Mouse (Mus musculus) forebrain, postnatal 0 days (tissue): ENCODE results near the gene Gamt. TPM values are rescaled to one million over a fixed set of nuclear protein-coding genes. Genes with fewer than 3 reads are reported as not detected.

Experiments
- ATAC-seq: fragments of 200-750 bp; cut with Nextera tagmentation; 2 replicates; pipeline ENCODE4 v1.8.0; 2017; ENCODE audit warnings: mild to moderate bottlenecking, moderate library complexity
- DNase-seq: peaks from one replicate; pipeline ENCODE4 v3.0.0-alpha.2; 2015
- H3K27ac ChIP-seq: fragments of 300-500 bp; sonication (generic); 2 replicates; pipeline ENCODE4 v1.5.1; 2014; ENCODE audit warnings: low read depth, mild to moderate bottlenecking, antibody characterized with exemption, low read length, moderate library complexity, mixed read lengths
- H3K27me3 ChIP-seq: fragments of 300-500 bp; sonication (generic); 2 replicates; pipeline ENCODE4 v1.6.1; 2014; ENCODE audit warnings: mild to moderate bottlenecking, low read length, mixed read lengths; ENCODE audit not compliant: insufficient read depth
- H3K36me3 ChIP-seq: fragments of 300-500 bp; sonication (generic); 2 replicates; pipeline ENCODE4 v1.6.1; 2014; ENCODE audit warnings: mild to moderate bottlenecking, moderate library complexity; ENCODE audit not compliant: insufficient read depth
- H3K4me1 ChIP-seq: fragments of 300-500 bp; sonication (generic); 2 replicates; pipeline ENCODE4 v1.6.1; 2014; ENCODE audit warnings: antibody characterized with exemption; ENCODE audit not compliant: insufficient read depth
- H3K4me2 ChIP-seq: fragments of 300-500 bp; sonication (generic); 2 replicates; pipeline ENCODE4 v1.6.1; 2014; ENCODE audit warnings: low read depth, mild to moderate bottlenecking, moderate library complexity
- H3K4me3 ChIP-seq: fragments of 300-500 bp; sonication (generic); 2 replicates; pipeline ENCODE4 v1.5.1; 2014; ENCODE audit warnings: low read depth, low read length, mixed read lengths
- H3K9ac ChIP-seq: fragments of 300-500 bp; sonication (generic); 2 replicates; pipeline ENCODE4 v1.6.1; 2014; ENCODE audit warnings: mild to moderate bottlenecking
- H3K9me3 ChIP-seq: fragments of 300-500 bp; sonication (generic); 2 replicates; pipeline ENCODE4 v1.6.1; 2016; ENCODE audit warnings: low read length
- CTCF ChIP-seq: sonication (generic); IDR thresholded peaks from 2 replicates; pipeline ENCODE4 v1.5.1; 2016; ENCODE audit warnings: antibody characterized with exemption, control low read depth, low read depth
- WGBS: fragments of 180-500 bp; shearing (Covaris S2); extraction: QIAGEN DNeasy Blood & Tissue Kit; methylation state at CpG from one replicate; pipeline ENCODE4 v1.1.7; 2014; 5-methylcytosine and 5-hydroxymethylcytosine counted together
- polyA plus RNA-seq: library from polyadenylated mRNA; unstranded; fragments of >200 nt; fragmentation: Nextera tagmentation; extraction: Ambion mirVana; gene quantifications from 2 replicates; pipeline ENCODE4 v1.2.1, GENCODE M21; 2015
- total RNA-seq: library from RNA; depleted of rRNA; stranded (reverse); fragments of >200 nt; gene quantifications from 2 replicates; pipeline ENCODE4 v1.2.3, GENCODE M21; 2014

Gene Gamt
- total and polyA plus RNA-seq, 2 experiments from 2014 or later: 18.2 to 21.8 TPM

DNA sequence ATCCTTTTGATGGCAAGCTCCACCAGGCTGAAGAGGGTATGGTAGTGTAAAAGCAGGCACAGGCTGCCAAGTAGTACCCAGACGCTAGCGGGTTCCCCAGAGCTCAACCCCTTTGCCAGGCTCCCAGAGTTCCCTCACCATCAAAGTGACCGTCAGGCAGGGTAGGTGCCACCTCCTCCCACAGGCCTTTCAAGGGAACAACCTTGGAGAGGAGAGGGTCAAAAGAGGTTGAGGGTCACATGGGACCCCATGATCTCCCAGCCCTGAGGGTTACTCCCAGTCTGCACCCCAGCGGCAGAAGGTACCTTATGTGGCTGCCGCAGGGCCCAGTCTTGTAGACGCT, 1.4 kb downstream of the Gamt start:
- 65% methylated on average over 6 of the region's 6 CpGs for WGBS
- no peak overlapping the region for H3K9ac ChIP-seq
- H3K4me1 ChIP-seq: 0 out of 2 replicates have a peak, but pooled peaks cover 8% of the 10 kb centered on the region
- H3K4me3 ChIP-seq: no peak overlapping the region
- peak overlapping the region; percentile 79; the same call in 1 of the 2 replicates for H3K4me2 ChIP-seq
- H3K27ac ChIP-seq: no peak overlapping the region
- H3K27me3 ChIP-seq: no peaks in the 10 kb centered on the region
- no peaks in the 10 kb centered on the region for H3K9me3 ChIP-seq
- no peak for DNase-seq
- no peak for ATAC-seq
- TF ChIP-seq CTCF: no peak
- peaks cover 33% of the 10 kb centered on the region for H3K36me3 ChIP-seq

DNA sequence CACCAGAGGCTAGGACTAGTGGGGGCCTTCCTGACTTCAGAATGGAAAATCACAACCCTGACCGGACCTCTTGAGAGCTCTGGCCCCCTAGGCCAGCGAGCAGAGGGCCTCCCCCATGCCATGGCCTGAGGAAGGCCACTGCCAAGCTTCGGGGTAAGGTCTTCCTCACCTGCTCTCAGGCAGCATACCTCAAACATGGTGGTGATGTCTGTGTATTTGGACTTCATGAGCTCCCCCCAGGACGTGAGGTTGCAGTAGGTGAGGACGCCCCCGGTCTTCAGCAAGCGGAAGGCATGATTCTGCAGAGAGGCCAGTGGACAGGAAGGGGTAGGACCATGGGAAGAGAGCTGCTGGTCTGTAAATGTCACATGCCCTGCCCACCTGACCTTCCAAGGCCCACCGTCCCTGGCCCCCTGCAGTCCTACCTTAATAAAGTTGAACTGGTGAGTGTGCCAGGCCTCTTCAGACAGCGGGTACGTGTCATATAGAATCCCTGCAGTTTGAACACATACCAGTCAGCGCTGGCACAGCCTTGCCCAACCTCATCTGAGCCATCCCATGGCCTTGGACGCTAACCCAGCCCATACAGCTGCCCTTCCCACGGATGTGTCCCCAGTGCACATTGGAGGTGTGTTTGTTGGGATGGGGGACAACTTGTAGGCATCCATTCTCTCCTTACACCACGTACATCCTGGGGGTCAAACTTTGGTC, 1.9 kb downstream of the Gamt start:
- no peaks in the 10 kb centered on the region for H3K9me3 ChIP-seq
- H3K4me3 ChIP-seq: no peak overlapping the region
- ATAC-seq: no peak
- no peak overlapping the region for H3K9ac ChIP-seq
- H3K4me1 ChIP-seq: 0 out of 2 replicates have a peak, but pooled peaks cover 8% of the 10 kb centered on the region
- H3K4me2 ChIP-seq: no peak overlapping the region
- DNase-seq: no peak
- no peaks in the 10 kb centered on the region for H3K27me3 ChIP-seq
- no peak overlapping the region for H3K27ac ChIP-seq
- no peak for TF ChIP-seq CTCF
- H3K36me3 ChIP-seq: peaks cover 38% of the 10 kb centered on the region
- WGBS: 94% methylated on average over 14 of the region's 14 CpGs

DNA sequence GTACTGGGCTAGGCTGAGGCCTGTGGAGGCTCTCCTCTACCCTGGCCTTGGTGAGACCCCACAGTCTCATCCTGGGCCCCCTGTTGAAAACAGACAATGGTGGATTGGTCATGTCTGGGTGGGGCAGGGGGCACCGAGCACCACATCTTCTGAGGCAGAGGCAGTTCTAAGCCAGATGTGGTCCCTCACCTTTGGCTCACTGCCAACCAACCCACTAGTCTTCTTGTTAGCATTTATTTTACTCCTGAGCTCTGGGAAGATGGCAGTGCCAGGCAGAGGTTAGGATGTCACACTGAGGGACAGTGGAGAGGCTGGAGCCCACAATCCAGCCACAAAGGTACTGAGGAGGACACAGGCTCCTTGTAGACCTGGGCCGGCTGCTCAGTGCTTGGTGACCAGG, 2.9 kb downstream of the Gamt start:
- Histone ChIP-seq H3K4me1 (0 out of 2 replicates have a peak, but pooled peaks cover 8% of the 10 kb centered on the region), H3K36me3 (peaks cover 47% of the 10 kb centered on the region), H3K4me3 (no peak overlapping the region), H3K27ac (no peak overlapping the region), H3K9ac (no peak overlapping the region), H3K4me2 (no peak overlapping the region), H3K9me3 (no peaks in the 10 kb centered on the region), H3K27me3 (no peaks in the 10 kb centered on the region)
- DNase-seq: no peak
- no peak for ATAC-seq
- WGBS: 83% methylated on average over 2 of the region's 2 CpGs
- no peak for TF ChIP-seq CTCF

DNA sequence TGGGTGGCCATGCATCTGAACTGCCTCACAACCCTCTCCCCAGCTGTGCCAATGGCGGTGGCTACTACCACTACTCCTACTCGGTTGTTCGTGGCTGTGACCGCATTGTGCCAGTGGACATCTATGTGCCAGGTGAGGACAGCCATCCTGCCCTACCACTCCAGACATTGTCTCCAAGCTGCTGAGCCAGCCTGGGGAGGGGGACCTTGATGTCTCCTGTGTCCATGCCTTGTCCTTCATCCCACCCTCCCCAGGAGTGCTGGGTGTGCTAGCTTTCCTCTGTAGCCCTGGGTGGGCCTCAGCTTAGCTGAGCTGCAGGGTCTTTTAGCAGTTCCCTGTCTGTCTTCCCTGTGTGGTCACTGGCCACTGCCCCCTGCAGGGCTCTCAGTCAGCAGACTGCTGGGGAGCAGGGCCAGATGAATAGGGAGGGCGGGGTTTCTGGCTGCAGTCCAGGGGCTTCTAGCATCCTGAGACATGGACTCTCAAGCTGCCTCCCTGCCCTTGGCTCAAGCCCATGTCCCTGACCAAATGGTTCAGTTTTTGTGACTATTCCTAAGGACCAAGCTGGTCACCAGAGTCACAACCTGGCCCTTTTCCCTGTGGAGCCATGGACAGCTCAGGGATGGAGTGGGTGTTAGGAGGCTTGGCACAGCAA, 4.8 kb downstream of the Gamt start:
- 81% methylated on average over 5 of the region's 5 CpGs for WGBS
- no peak overlapping the region for H3K27ac ChIP-seq
- no peak overlapping the region for H3K9ac ChIP-seq
- 0 out of 2 replicates have a peak, but pooled peaks cover 8% of the 10 kb centered on the region for H3K4me1 ChIP-seq
- H3K9me3 ChIP-seq: no peaks in the 10 kb centered on the region
- peaks cover 51% of the 10 kb centered on the region for H3K36me3 ChIP-seq
- TF ChIP-seq CTCF: no peak; the same call in 1 of the 2 replicates
- H3K27me3 ChIP-seq: no peaks in the 10 kb centered on the region
- ATAC-seq (no peak), DNase-seq (no peak)
- no peak overlapping the region for H3K4me3 ChIP-seq
- H3K4me2 ChIP-seq: no peak overlapping the region

DNA sequence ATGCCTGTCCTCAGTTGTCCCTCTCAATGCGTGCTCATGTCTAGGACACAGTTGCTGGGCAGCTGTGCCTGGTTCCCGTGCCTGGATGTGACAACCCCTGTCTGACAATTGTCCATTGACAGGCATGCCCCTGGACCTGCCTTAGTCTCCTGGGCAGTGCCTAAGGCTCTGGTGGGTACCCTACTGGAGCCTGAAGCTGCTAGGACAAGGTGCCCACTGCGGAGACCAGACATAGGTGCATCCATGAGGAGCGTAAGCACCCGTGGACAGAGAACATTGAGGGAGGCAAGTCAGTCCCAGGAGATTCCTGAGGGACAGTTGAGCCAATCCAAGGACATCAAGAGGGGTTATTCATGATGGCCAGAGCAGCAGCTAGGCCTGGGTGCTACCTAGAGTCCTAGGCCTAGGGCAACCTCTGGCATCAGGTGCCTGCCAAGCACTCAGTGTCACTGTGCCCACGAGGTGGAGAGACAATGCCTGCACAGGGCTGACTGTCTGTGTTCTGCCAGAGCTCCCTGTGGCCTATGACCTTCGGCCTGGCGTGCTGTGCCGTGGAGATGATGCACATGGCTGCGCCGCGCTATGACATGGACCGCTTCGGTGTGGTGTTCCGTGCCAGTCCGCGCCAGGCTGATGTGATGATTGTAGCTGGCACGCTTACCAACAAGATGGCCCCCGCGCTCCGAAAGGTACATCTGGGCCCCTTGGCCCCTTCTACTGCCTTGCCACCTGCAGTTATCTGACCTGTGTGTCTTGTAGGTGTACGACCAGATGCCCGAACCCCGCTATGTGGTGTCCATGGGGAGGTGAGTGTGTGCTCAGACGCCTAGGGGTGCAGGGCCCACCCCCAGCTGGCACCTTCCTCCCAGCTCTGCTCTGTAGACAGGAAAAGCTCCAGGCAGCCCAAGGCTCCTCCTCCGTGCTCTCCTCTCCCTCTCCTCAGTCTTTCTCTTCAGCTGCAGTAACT, 6.2 kb downstream of the Gamt start:
- TF ChIP-seq CTCF: no peak
- WGBS: 94% methylated on average over 26 of the region's 26 CpGs
- 0 out of 2 replicates have a peak, but pooled peaks cover 13% of the 10 kb centered on the region for H3K4me1 ChIP-seq
- no peak overlapping the region for H3K4me2 ChIP-seq
- H3K4me3 ChIP-seq: no peak overlapping the region
- H3K27me3 ChIP-seq: no peaks in the 10 kb centered on the region
- peaks cover 51% of the 10 kb centered on the region for H3K36me3 ChIP-seq
- H3K27ac ChIP-seq: no peak overlapping the region
- no peaks in the 10 kb centered on the region for H3K9me3 ChIP-seq
- no peak overlapping the region for H3K9ac ChIP-seq
- DNase-seq (no peak), ATAC-seq (no peak)

DNA sequence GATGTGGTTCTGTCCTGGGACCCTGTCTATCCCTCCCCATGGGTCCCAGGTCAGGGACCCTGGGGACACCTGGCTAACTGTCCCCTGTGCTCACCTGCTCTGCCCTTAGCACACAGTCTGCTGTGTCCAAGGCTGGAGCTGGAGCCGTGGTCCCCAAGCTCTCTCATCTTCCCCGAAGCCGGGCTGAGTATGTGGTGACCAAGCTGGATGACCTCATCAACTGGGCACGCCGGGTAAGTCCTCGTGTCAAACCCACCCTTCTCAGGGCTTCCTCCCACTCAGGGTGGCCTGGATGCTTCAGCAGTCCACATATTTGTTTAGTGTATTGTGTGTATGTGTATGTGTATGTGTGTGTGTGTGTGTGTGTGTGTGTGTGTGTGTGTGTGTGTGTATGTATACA, 7.3 kb downstream of the Gamt start:
- H3K27ac ChIP-seq: no peak overlapping the region
- no peak for DNase-seq
- no peak overlapping the region for H3K4me3 ChIP-seq
- TF ChIP-seq CTCF: no peak
- H3K9me3 ChIP-seq: no peaks in the 10 kb centered on the region
- H3K27me3 ChIP-seq: no peaks in the 10 kb centered on the region
- ATAC-seq: no peak
- WGBS: 86% methylated on average over 6 of the region's 6 CpGs
- H3K4me2 ChIP-seq: no peak overlapping the region
- H3K4me1 ChIP-seq: 0 out of 2 replicates have a peak, but pooled peaks cover 13% of the 10 kb centered on the region
- no peak overlapping the region for H3K9ac ChIP-seq
- peaks cover 51% of the 10 kb centered on the region for H3K36me3 ChIP-seq
